Mouse (Mus musculus) CD4-positive helper T cell, adult 2 months (primary cell): Measurements from ENCODE around the gene Flot2.
"Not testable (repeated sequence)": the region's sequence is repeated elsewhere in the genome, so short reads cannot be mapped to it uniquely, and the experiment has no call there.

Experiments
- DNase-seq: peaks from one replicate; pipeline ENCODE4 v3.0.0-alpha.2; 2012; ENCODE audit warnings: low read depth, missing footprints, low spot score

Flot2 gene

GRCm38 (mm10) chr11:78037831-78038752 is at the start of gene Flot2:
TSS of gene Flot2 (plus strand) at chr11:78037931.
- DNase-seq, result peak; percentile 75

- no peak for DNase-seq
These were observed 48.5 kb upstream of the Flot2 start for GRCm38 (mm10) chr11:77989071-77989690.

- no peak for DNase-seq
These were observed 42.2 kb upstream of the Flot2 start for GRCm38 (mm10) chr11:77995556-77995955.

GRCm38 (mm10) chr11:78006446-78006845 is 31.3 kb upstream of the Flot2 start:
- DNase-seq, result no peak

- peak; percentile 76 for DNase-seq
These were observed 18.1 kb upstream of the Flot2 start for GRCm38 (mm10) chr11:78019676-78020075.

GRCm38 (mm10) chr11:78023607-78024006 is 14.1 kb upstream of the Flot2 start:
- peak; percentile 40 for DNase-seq

GRCm38 (mm10) chr11:78029240-78029639 is 8.5 kb upstream of the Flot2 start:
- DNase-seq, result no peak

GRCm38 (mm10) chr11:78030600-78030999 is 7.1 kb upstream of the Flot2 start:
- DNase-seq, result no peak

- DNase-seq, result no peak
These were observed 6.3 kb upstream of the Flot2 start for GRCm38 (mm10) chr11:78031389-78031788.

- DNase-seq, result peak; percentile 92
These were observed 5.6 kb upstream of the Flot2 start, which contains the start of gene Dhrs13 for GRCm38 (mm10) chr11:78031947-78032808. TSS of gene Dhrs13 (plus strand) at chr11:78032280.

GRCm38 (mm10) chr11:78032809-78033195 is 4.9 kb upstream of the Flot2 start:
- DNase-seq, result no peak

- no peak for DNase-seq
These were observed 3.7 kb upstream of the Flot2 start for GRCm38 (mm10) chr11:78033931-78034617.

- no peak for DNase-seq
These were observed 940 bp upstream of the Flot2 start for GRCm38 (mm10) chr11:78036791-78037190.

GRCm38 (mm10) chr11:78040878-78041277 is 3.1 kb downstream of the Flot2 start:
- DNase-seq, result no peak

- not testable (repeated sequence) for DNase-seq
These were observed 4.6 kb downstream of the Flot2 start for GRCm38 (mm10) chr11:78042290-78042870.

- DNase-seq, result no peak
These were observed 7.1 kb downstream of the Flot2 start for GRCm38 (mm10) chr11:78044758-78045251.

GRCm38 (mm10) chr11:78048637-78049036 is 10.9 kb downstream of the Flot2 start:
- not testable (repeated sequence) for DNase-seq

- no peak for DNase-seq
These were observed 15.3 kb downstream of the Flot2 start for GRCm38 (mm10) chr11:78053078-78053477.

GRCm38 (mm10) chr11:78056946-78057345 is 19.2 kb downstream of the Flot2 start:
- no peak for DNase-seq
